Mouse (Mus musculus): ENCODE measurements around the gene B230118H07Rik. TPM values are rescaled to one million over a fixed set of nuclear protein-coding genes. Genes with fewer than 3 reads are reported as not detected.
A peak's percentile ranks its signal among the peaks of the same experiment; 100 is the strongest.

B230118H07Rik gene
- total and polyA plus RNA-seq, 3 experiments = 22.4 to 30.6 TPM; not detected in 1

- Histone ChIP-seq H3K9me3 (replicated peaks; ENCODE audit: insufficient read depth, low read length) (no peaks in the 10 kb centered on the region), H3K9ac (ENCODE audit: control insufficient read depth, low read depth, low read length, poor library complexity, severe bottlenecking) (no peak overlapping the region), H3K4me1 (ENCODE audit: control insufficient read depth in 1 of 2, insufficient read depth in 2 of 2, low read length in 2 of 2) (no peaks in the 10 kb centered on the region), H3K79me2 (ENCODE audit: control insufficient read depth, insufficient read depth, low read length, poor library complexity) (no peaks in the 10 kb centered on the region), H3K36me3 (ENCODE audit: control insufficient read depth in 1 of 2, insufficient read depth in 2 of 2, low read length in 2 of 2) (no peaks in the 10 kb centered on the region), H3K4me3 (ENCODE audit: control insufficient read depth in 1 of 2, insufficient read depth in 1 of 2, low read depth in 2 of 2, low read length in 2 of 2) (no peak overlapping the region), H3K27ac (ENCODE audit: control insufficient read depth, low read depth, low read length) (no peak overlapping the region), H3K27me3 (ENCODE audit: control insufficient read depth in 1 of 2, insufficient read depth in 2 of 2, low read length in 2 of 2) (no peaks in the 10 kb centered on the region)
- DNase-seq (ENCODE audit: low read depth, low spot score) = no peak
- no peak for TF ChIP-seq CTCF (IDR thresholded peaks at IDR 0.05 in 2 of 3, conservative IDR thresholded peaks at IDR 0.05 in 1 of 3; ENCODE audit: control insufficient read depth in 1 of 3, insufficient read depth in 1 of 3, low read depth in 2 of 3, low read length in 3 of 3, poor library complexity in 1 of 3, severe bottlenecking in 1 of 3)
- no peak for TF ChIP-seq MYC (IDR thresholded peaks at IDR 0.05; ENCODE audit: low read depth, low read length)
- no peak for TF ChIP-seq POLR2A (IDR thresholded peaks at IDR 0.05; ENCODE audit: control insufficient read depth in 1 of 2, insufficient read depth in 1 of 2, low read depth in 1 of 2, low read length in 2 of 2, poor library complexity in 1 of 2)
- TF ChIP-seq E2F4 (IDR thresholded peaks at IDR 0.05; ENCODE audit: borderline replicate concordance, low read depth, low read length) = no peak
- TF ChIP-seq TAL1 (IDR thresholded peaks at IDR 0.05; ENCODE audit: low read length) = no peak
- no peak for TF ChIP-seq MYB (IDR thresholded peaks at IDR 0.05; ENCODE audit: low read depth, low read length)
Measured at GRCm38 (mm10) chr2:101608232-101608894, 41.0 kb downstream of the B230118H07Rik start.

DNA sequence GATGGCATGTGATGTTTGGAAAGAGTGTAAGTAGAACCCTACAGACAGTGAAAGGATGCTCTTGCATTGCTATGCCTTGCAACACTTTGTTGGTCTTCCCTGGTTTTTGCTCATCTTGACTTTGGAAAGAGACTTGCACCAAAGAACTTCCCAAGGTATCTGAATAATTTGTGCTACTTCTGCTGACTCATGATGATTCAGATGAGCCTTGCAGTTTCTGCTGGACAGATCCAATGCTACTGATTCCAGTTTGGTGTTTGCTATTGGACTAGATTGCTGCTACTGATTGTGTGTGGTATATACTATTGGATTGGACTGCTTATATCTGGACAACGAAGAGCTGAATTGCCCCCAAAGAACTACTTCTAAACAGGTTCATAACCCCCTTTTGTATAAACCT is 46.2 kb downstream of the B230118H07Rik start:
- H3K36me3 ChIP-seq (ENCODE audit: control insufficient read depth in 1 of 2, insufficient read depth in 2 of 2, low read length in 2 of 2) = peaks cover 0 to 2% of the 10 kb centered on the region in 2 experiments; a peak in 1 of 4 replicates
- H3K4me1 ChIP-seq (ENCODE audit: control insufficient read depth in 1 of 2, insufficient read depth in 2 of 2, low read length in 2 of 2) = no peaks in the 10 kb centered on the region
- no peaks in the 10 kb centered on the region for H3K27me3 ChIP-seq (ENCODE audit: control insufficient read depth in 1 of 2, insufficient read depth in 2 of 2, low read length in 2 of 2)
- no peak overlapping the region for H3K27ac ChIP-seq (ENCODE audit: control insufficient read depth, low read depth, low read length)
- H3K9me3 ChIP-seq (replicated peaks; ENCODE audit: insufficient read depth, low read length) = no peaks in the 10 kb centered on the region
- no peak overlapping the region for H3K4me3 ChIP-seq (ENCODE audit: control insufficient read depth in 1 of 2, insufficient read depth in 1 of 2, low read depth in 2 of 2, low read length in 2 of 2)
- peak; percentile 18 for DNase-seq (ENCODE audit: low read depth, low spot score)
- H3K9ac ChIP-seq (ENCODE audit: control insufficient read depth, low read depth, low read length, poor library complexity, severe bottlenecking) = no peak overlapping the region
- no peaks in the 10 kb centered on the region for H3K79me2 ChIP-seq (ENCODE audit: control insufficient read depth, insufficient read depth, low read length, poor library complexity)
- TF ChIP-seq GABPA (IDR thresholded peaks at IDR 0.05; ENCODE audit: low read depth, low read length) (peak; percentile 57; the same call in 1 of the 2 replicates), CHD1 (IDR thresholded peaks at IDR 0.05; ENCODE audit: low read depth, low read length) (no peak), MAFK (IDR thresholded peaks at IDR 0.05; ENCODE audit: borderline replicate concordance, low read depth, low read length) (0 out of 2 replicates have a peak, but pooled peaks have one; percentile 29)

GRCm38 (mm10) chr2:101600703-101601102 is 48.6 kb downstream of the B230118H07Rik start:
- Histone ChIP-seq H3K27ac (ENCODE audit: control insufficient read depth, low read depth, low read length) (no peak overlapping the region), H3K36me3 (ENCODE audit: control insufficient read depth in 1 of 2, insufficient read depth in 2 of 2, low read length in 2 of 2) (peaks cover 0 to 2% of the 10 kb centered on the region in 2 experiments; a peak in 1 of 4 replicates), H3K79me2 (ENCODE audit: control insufficient read depth, insufficient read depth, low read length, poor library complexity) (no peaks in the 10 kb centered on the region), H3K4me1 (ENCODE audit: control insufficient read depth in 1 of 2, insufficient read depth in 2 of 2, low read length in 2 of 2) (no peaks in the 10 kb centered on the region; a peak in 1 of 4 replicates), H3K9ac (ENCODE audit: control insufficient read depth, low read depth, low read length, poor library complexity, severe bottlenecking) (no peak overlapping the region), H3K9me3 (replicated peaks; ENCODE audit: insufficient read depth, low read length) (no peaks in the 10 kb centered on the region), H3K4me3 (ENCODE audit: control insufficient read depth in 1 of 2, insufficient read depth in 1 of 2, low read depth in 2 of 2, low read length in 2 of 2) (no peak overlapping the region), H3K27me3 (ENCODE audit: control insufficient read depth in 1 of 2, insufficient read depth in 2 of 2, low read length in 2 of 2) (no peaks in the 10 kb centered on the region)
- TF ChIP-seq MAX (IDR thresholded peaks at IDR 0.05; ENCODE audit: low read length) (no peak), RAD21 (IDR thresholded peaks at IDR 0.05; ENCODE audit: low read depth, low read length) (no peak), TBP (IDR thresholded peaks at IDR 0.05; ENCODE audit: low read depth, low read length) (no peak), HCFC1 (IDR thresholded peaks at IDR 0.05; ENCODE audit: low read depth, low read length) (no peak), MAZ (IDR thresholded peaks at IDR 0.05; ENCODE audit: low read depth, low read length) (no peak), GABPA (IDR thresholded peaks at IDR 0.05; ENCODE audit: low read depth, low read length) (no peak), USF2 (IDR thresholded peaks at IDR 0.05; ENCODE audit: borderline replicate concordance in 1 of 2, insufficient read depth in 1 of 2, low read depth in 1 of 2, low read length in 2 of 2) (no peak), NELFE (IDR thresholded peaks at IDR 0.05; ENCODE audit: low read depth, low read length) (no peak), CTCF (IDR thresholded peaks at IDR 0.05 in 2 of 3, conservative IDR thresholded peaks at IDR 0.05 in 1 of 3; ENCODE audit: control insufficient read depth in 1 of 3, insufficient read depth in 1 of 3, low read depth in 2 of 3, low read length in 3 of 3, poor library complexity in 1 of 3, severe bottlenecking in 1 of 3) (no peak), SMC3 (IDR thresholded peaks at IDR 0.05; ENCODE audit: low read depth, low read length) (no peak), CHD2 (IDR thresholded peaks at IDR 0.05; ENCODE audit: low read length) (no peak), ZMIZ1 (IDR thresholded peaks at IDR 0.05; ENCODE audit: low read depth, low read length) (no peak), POLR2A (IDR thresholded peaks at IDR 0.05; ENCODE audit: control insufficient read depth in 1 of 2, insufficient read depth in 1 of 2, low read depth in 1 of 2, low read length in 2 of 2, poor library complexity in 1 of 2) (no peak), ETS1 (IDR thresholded peaks at IDR 0.05; ENCODE audit: low read depth, low read length) (no peak), TCF12 (IDR thresholded peaks at IDR 0.05; ENCODE audit: low read depth, low read length) (no peak), JUND (IDR thresholded peaks at IDR 0.05; ENCODE audit: low read depth, low read length) (no peak), MXI1 (IDR thresholded peaks at IDR 0.05; ENCODE audit: low read depth, low read length) (no peak), NRF1 (IDR thresholded peaks at IDR 0.05; ENCODE audit: insufficient read depth, low read depth, low read length, poor library complexity, severe bottlenecking) (no peak), ZKSCAN1 (IDR thresholded peaks at IDR 0.05; ENCODE audit: low read depth, low read length) (no peak), CHD1 (IDR thresholded peaks at IDR 0.05; ENCODE audit: low read depth, low read length) (no peak)
- DNase-seq (ENCODE audit: low read depth, low spot score) = no peak
